Mouse (Mus musculus) T-helper 17 cell (primary cell): ENCODE measurements at regions not wholly inside any gene's neighbourhood (a gene's known extent, or its start where the extent isn't known, plus 50 kb on each side); places are given as distances from the start of the nearest gene placed in this dataset.

Experiments
- in situ Hi-C, 2 experiments: fragments of 300-600 bp; cut with MboI, MseI; formaldehyde crosslinking; loops; 1 replicate in 1 of 2; 2 replicates in 1 of 2; pipeline ENCODE4 v1.15.1; 2025; ENCODE audit warnings: high pct_unique_total_duplicates in 2 of 2

DNA sequence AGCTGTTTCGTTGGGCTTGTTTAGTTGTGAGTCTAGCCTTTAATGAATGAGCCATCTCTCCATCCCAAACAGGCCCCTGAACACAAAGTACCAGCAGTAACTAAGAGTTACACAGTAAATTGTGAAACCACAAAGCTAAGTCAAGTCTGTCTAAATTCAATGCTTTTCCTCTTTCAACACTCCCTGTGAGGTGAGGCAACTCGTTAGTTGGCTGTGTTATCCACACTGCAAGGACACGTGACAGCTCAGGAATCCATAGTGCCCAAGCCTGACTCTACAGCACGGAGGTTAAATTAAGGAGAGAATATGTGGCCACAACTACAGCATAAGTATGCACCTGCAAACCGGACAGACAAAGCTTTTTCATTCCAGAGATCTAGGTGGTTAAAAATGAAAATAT lies 54.9 kb upstream of the Gm45716 start:
- in situ Hi-C loops, result no loop called here

DNA sequence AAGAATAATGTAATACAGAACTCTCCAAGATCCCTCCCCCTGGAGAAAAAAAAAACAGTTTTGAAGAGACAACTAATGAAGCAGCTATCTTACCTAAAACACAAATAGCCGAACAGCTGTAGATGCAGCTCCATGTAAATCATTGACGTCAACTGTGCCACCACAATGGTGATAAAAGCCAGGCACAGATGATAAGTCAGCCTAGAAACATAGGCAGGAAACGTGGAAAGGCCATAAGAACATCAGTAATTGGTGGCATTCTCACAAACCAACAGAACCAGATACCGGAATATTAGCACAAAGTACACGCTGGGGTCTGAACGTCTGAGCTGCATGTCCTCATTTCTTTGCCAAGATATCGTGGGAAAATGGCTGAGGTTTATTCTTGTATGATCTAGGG lies 51.2 kb upstream of the Gm45716 start:
- in situ Hi-C loops, result no loop called here
